Mouse (Mus musculus) forebrain, embryonic 14.5 days (tissue): ENCODE results near the gene Srms. TPM values are rescaled to one million over a fixed set of nuclear protein-coding genes. Genes with fewer than 3 reads are reported as not detected.

Source experiments
- ATAC-seq: fragments of 200-750 bp; cut with Nextera tagmentation; 2 replicates; pipeline ENCODE4 v1.8.0; 2017; ENCODE audit warnings: mild to moderate bottlenecking, moderate library complexity
- DNase-seq: peaks from one replicate; pipeline ENCODE4 v3.0.0-alpha.2; 2015; ENCODE audit warnings: low spot score
- H3K27ac ChIP-seq: fragments of 300-500 bp; sonication (generic); 2 replicates; pipeline ENCODE4 v1.5.1; 2014; ENCODE audit warnings: low read depth, mild to moderate bottlenecking, control low read depth, low read length, moderate library complexity
- H3K27me3 ChIP-seq: fragments of 300-500 bp; sonication (generic); replicated peaks from 2 replicates; pipeline ENCODE4 v1.6.1; 2014; ENCODE audit warnings: low read length, control low read depth, mixed read lengths; ENCODE audit not compliant: control insufficient read depth, insufficient read depth
- H3K36me3 ChIP-seq: fragments of 300-500 bp; sonication (generic); 2 replicates; pipeline ENCODE4 v1.6.1; 2014; ENCODE audit warnings: low read length, control low read depth; ENCODE audit not compliant: control insufficient read depth, insufficient read depth
- H3K4me1 ChIP-seq: fragments of 300-500 bp; sonication (generic); 2 replicates; pipeline ENCODE4 v1.6.1; 2014; ENCODE audit warnings: antibody characterized with exemption, low read length, control low read depth; ENCODE audit not compliant: control insufficient read depth, insufficient read depth
- H3K4me2 ChIP-seq: fragments of 300-500 bp; sonication (generic); 2 replicates; pipeline ENCODE4 v1.6.1; 2014; ENCODE audit warnings: mild to moderate bottlenecking, control low read depth, low read length
- H3K4me3 ChIP-seq: fragments of 300-500 bp; sonication (generic); 2 replicates; pipeline ENCODE4 v1.5.1; 2014; ENCODE audit warnings: low read depth, low read length, control low read depth
- H3K9ac ChIP-seq: fragments of 300-500 bp; sonication (generic); 2 replicates; pipeline ENCODE4 v1.6.1; 2014; ENCODE audit warnings: mild to moderate bottlenecking, low read length, control low read depth, moderate library complexity
- H3K9me3 ChIP-seq: fragments of 300-500 bp; sonication (generic); replicated peaks from 2 replicates; pipeline ENCODE4 v1.6.1; 2016; ENCODE audit warnings: low read length, control low read depth, mixed read lengths; ENCODE audit not compliant: control insufficient read depth
- WGBS: fragments of 180-500 bp; shearing (Covaris S2); extraction: QIAGEN DNeasy Blood & Tissue Kit; methylation state at CpG from one replicate; pipeline ENCODE4 v1.1.7; 2014; 5-methylcytosine and 5-hydroxymethylcytosine counted together
- polyA plus RNA-seq: library from polyadenylated mRNA; unstranded; fragments of >200 nt; fragmentation: Nextera tagmentation; extraction: Ambion mirVana; gene quantifications from 2 replicates; pipeline ENCODE4 v1.2.1, GENCODE M21; 2014

Srms gene
- polyA plus RNA-seq, 1 experiment from 2014 or later = 0.25 TPM

DNA sequence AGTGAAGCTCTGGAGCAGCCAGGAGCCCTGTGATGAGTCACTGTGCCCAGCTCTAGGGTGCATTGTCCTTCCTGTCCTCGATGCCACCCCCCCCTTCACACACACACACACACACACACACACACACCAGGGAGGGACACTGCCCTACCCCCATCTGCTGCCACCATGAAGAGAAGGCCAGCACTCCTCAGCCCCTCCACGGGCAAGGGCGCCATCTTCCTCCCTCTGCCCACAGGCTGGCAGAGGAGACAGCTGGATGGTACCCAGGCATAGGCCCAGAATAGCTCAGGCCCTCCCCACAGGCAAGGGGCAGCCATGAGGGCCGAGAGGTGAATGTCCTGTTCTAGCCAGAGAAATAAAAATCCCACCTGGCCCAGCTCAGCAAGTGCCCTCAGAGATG is 57.2 kb downstream of the Srms start:
- H3K27ac ChIP-seq = no peak overlapping the region
- ATAC-seq = no peak
- peak overlapping the region; percentile 72 for H3K9ac ChIP-seq
- H3K4me3 ChIP-seq = peak overlapping the region; percentile 45
- H3K4me1 ChIP-seq = peaks cover 13% of the 10 kb centered on the region
- WGBS = 57% methylated on average over 4 of the region's 4 CpGs
- DNase-seq = no peak
- peak overlapping the region; percentile 68 for H3K4me2 ChIP-seq
- no peaks in the 10 kb centered on the region for H3K9me3 ChIP-seq
- no peaks in the 10 kb centered on the region for H3K36me3 ChIP-seq
- 0 out of 2 replicates have a peak, but pooled peaks cover 3% of the 10 kb centered on the region for H3K27me3 ChIP-seq

Other genes with a start within 250 kb of the Srms start
- 71.7 and 85.4 TPM in 2 replicates for gene Arfgap1, start 246.0 kb downstream of the Srms start, polyA plus RNA-seq
- gene Col20a1, start 226.7 kb downstream of the Srms start, polyA plus RNA-seq = 0.07 and 0.10 TPM in 2 replicates
- 13.1 and 14.3 TPM in 2 replicates for gene Chrna4, start 169.6 kb downstream of the Srms start, polyA plus RNA-seq
- gene Kcnq2, start 77.9 kb downstream of the Srms start, polyA plus RNA-seq = 22.8 and 31.2 TPM in 2 replicates
- gene Eef1a2, start 56.2 kb downstream of the Srms start, polyA plus RNA-seq = 5.1 and 5.9 TPM in 2 replicates
- gene Ppdpf, start 25.9 kb downstream of the Srms start, polyA plus RNA-seq = 525 and 607 TPM in 2 replicates
- not detected in 2 replicates for gene Ptk6, start 10.4 kb downstream of the Srms start, polyA plus RNA-seq
- gene Fndc11, start 6.8 kb upstream of the Srms start, polyA plus RNA-seq = 0.21 and 0.44 TPM in 2 replicates
- 0.33 and 0.41 TPM in 2 replicates for gene Helz2, start 28.8 kb upstream of the Srms start, polyA plus RNA-seq
- 19.2 and 21.5 TPM in 2 replicates for gene Gmeb2, start 74.8 kb upstream of the Srms start, polyA plus RNA-seq
- 1,166 and 1,263 TPM in 2 replicates for gene Stmn3, start 101.3 kb upstream of the Srms start, polyA plus RNA-seq
- 37.0 and 40.7 TPM in 2 replicates for gene Rtel1, start 106.6 kb upstream of the Srms start, polyA plus RNA-seq
- 44.6 and 55.6 TPM in 2 replicates for gene Zgpat, start 151.7 kb upstream of the Srms start, polyA plus RNA-seq
- 58.6 and 63.5 TPM in 2 replicates for gene Arfrp1, start 152.2 kb upstream of the Srms start, polyA plus RNA-seq
- gene Lime1, start 166.9 kb upstream of the Srms start, polyA plus RNA-seq = 27.4 and 30.3 TPM in 2 replicates
- gene Zbtb46, start 246.2 kb upstream of the Srms start, polyA plus RNA-seq = 7.6 and 8.6 TPM in 2 replicates